Mouse (Mus musculus): Measurements from ENCODE around the gene Epo. TPM values are rescaled to one million over a fixed set of nuclear protein-coding genes. Genes with fewer than 3 reads are reported as not detected.

Epo gene
- not detected for polyA plus RNA-seq (2017; shearing (Covaris generic))

- peak; percentile 77 for ATAC-seq
These were observed at the start of gene Epo, which contains the start of gene Gnb2 for GRCm38 (mm10) chr5:137533117-137533827. Epo (minus strand) TSS chr5:137533242. Gnb2 (minus strand) TSS chr5:137533510.

DNA sequence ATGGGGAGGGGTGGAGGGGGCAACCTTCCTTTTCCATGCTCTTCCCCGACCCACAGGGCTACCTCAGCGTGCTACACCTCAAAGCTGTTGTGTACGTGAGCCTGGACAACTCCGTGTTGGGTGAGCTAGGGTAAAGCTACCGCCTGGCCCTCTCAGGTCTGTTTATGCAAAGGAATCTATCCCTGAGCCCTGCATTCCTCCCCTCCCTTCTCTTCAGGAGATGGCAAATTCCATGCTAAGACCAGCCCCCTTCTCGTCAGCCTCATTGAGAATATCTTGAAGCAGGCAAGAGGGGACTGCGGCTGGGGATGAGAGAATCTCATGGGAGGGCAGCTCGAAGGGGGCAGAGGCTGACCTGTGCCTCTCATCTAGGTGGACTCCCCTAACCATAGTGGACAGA is 49.7 kb upstream of the Epo start:
- no peak for ATAC-seq

DNA sequence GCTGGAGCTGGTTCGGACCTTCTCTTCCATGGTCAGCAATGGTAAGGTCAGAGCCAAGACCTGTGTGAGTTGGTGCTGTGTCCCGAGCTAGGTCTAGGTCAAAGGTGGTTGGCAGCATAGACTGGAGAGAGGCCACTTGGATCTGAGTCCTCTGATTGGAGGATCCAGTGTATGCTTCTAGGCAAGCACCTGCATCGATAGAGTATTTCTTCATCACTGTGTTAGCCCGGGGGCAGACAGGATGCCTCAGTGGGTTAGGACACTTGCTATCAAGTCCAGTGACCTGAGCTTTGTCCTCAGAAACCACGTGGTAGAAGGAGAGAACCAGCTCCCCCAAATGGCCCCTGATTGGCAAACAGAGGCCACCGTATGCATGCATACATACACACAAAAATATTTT is 47.2 kb upstream of the Epo start:
- ATAC-seq = no peak

- ATAC-seq = no peak
These were observed 41.4 kb upstream of the Epo start for GRCm38 (mm10) chr5:137574470-137574901.

DNA sequence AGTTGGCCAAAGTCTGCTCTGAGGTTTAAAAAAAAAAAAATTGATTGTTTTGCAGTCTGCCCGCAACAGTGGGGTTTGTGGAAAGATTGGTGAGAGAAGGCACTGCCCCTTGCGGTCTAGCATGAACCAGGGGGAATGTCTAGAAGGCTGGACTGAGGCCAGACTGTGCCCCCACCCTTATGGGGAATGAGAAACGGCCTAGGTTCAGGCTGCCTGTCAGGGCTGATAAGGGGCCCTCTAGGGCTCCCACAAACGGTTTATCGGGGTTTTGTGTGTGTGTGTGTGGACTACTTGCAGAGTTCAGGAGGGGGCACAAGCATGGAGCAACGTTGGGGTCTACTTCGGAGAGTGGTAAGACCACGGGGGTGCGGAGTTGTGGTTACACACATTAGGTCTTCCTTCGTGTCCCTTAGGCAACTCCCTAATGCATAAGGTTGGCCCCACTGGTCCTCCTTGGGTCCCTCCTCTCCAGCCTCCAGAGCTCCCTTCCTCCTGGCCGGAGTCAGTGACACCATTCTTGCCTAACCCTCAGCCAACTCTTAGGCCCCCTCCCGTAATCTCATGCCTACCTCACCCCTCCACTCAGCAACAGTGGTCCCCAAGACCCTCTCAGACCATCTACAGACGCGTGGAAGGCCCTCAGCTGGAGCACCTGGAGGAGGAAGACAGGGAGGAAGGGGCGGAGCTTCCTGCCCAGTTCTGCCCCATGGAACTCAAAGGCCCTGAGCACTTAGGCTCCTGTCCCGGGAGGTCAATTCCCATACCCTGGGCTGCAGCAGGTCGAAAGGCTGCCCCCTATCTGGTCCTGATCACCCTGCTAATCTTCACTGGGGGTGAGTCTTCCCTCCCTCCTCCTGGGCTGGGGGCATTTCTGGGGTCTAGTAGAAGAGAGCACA is 37.9 kb upstream of the Epo start:
- ATAC-seq = no peak

DNA sequence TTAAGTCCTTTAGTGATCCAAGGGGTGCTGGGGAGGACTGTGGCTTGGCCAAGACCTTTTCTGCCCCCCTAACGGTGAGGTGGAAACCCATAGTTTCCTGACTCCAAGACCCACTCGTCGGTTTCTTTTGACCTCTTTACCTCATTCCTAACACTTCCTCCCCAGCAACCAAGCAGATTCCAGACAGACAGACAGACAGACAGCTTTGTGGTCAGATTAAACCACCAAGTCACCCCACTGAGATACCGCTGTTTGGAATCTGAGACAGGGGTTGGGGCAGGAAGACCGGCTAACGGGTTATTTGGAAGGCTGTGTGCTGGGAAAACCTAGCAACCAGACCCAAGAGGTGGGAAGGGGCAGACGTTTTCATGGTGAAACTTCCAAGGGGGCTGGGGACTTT is 37.1 kb upstream of the Epo start:
- no peak for ATAC-seq

GRCm38 (mm10) chr5:137569665-137570064 is 36.6 kb upstream of the Epo start, which contains the start of gene Tfr2:
Tfr2 (plus strand) TSS chr5:137569840.
- ATAC-seq = peak; percentile 74

- ATAC-seq = no peak
These were observed 36.0 kb upstream of the Epo start for GRCm38 (mm10) chr5:137569031-137569430.

- no peak for ATAC-seq
These were observed 35.3 kb upstream of the Epo start for GRCm38 (mm10) chr5:137568223-137568798.

- no peak for ATAC-seq
These were observed 33.4 kb upstream of the Epo start for GRCm38 (mm10) chr5:137566416-137566815.

DNA sequence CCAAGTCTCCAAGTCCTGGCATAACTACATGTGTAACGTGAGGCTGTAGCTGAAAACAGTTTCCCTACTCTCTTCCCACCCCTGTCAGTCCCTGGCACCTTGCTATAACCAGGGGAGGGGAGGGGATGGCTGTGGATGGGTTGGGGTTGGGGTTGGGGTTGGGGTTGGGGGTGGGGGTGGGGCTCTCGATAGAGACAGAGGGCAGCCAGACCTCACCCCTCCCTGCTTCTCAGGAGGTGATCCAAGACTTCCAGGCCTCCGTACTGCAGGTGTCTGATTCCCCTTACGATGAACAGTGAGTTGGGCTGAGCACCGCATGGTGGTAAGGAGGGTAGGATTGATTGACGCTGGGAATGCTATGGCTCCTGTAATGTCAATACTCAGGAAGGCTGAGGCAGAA is 32.7 kb upstream of the Epo start:
- ATAC-seq = no peak

- ATAC-seq = no peak
These were observed 29.9 kb upstream of the Epo start for GRCm38 (mm10) chr5:137562965-137563364.

- no peak for ATAC-seq
These were observed 28.5 kb upstream of the Epo start for GRCm38 (mm10) chr5:137561556-137561955.

DNA sequence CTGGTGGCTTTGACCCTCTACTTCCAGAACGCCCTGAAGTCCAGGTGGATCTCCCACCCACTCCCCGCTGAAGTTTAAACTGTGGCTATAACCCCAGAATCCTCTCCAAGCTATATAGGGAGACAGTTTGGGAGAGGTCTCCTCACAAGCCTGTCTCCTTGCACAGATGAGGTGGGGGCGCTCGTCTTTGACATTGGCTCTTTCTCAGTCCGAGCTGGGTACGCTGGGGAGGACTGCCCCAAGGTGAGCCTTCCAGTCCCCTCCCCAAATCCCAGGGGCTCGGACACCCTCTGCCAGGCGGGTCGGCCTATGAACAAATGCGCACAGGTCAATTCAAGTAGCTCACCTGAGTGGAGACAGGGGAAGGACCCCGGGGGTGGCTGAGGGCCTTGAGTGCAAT is 20.9 kb upstream of the Epo start:
- ATAC-seq = no peak

DNA sequence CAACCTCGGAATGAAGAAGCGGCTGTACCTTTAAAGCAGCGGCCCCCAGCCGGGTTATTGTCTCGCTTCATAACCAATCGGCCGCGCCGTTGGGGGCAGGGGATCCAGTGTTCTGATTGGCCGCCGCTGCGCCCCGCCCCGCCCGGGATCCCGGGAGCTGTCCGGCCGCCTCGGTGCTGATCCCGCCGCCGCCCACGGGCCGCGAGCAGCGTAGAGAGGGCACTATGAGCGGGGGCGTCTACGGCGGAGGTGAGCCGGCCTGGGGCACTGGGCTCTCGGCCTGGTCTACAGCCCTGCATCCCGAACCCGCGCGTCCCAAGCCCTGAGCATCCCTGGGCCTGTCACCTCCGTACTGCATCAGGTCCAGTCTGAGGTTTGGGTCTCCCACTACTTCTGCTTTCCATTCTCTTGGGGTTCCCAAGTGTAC is 20.4 kb upstream of the Epo start, which contains the start of gene Actl6b:
Gene Actl6b (plus strand): TSS at position 107 of the 427 bp plus-strand sequence.
- ATAC-seq = no peak

DNA sequence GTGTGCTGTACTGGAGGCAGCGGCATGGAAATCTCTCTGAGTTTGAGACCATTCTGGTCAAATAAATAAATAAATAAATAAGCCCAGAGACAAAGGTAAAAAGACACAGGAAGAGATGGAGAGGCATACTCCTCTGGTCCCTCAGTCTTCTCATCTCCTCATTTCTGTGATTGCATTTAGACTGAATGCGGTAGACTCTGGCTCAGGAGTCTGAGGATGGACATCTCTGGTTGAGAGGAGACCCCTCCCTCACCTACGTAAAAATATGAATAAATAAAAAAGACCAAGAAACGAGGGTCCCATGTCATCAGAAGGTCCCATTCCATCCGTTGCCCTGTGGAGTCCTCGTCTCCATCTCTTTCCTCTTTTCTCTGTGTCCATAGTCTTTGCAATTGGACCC is 20.0 kb upstream of the Epo start:
- no peak for ATAC-seq

- no peak for ATAC-seq
These were observed 18.1 kb upstream of the Epo start for GRCm38 (mm10) chr5:137551119-137551518.

- ATAC-seq = no peak
These were observed 16.8 kb upstream of the Epo start for GRCm38 (mm10) chr5:137549840-137550239.

GRCm38 (mm10) chr5:137545596-137545995 is 12.6 kb upstream of the Epo start:
- ATAC-seq = no peak

DNA sequence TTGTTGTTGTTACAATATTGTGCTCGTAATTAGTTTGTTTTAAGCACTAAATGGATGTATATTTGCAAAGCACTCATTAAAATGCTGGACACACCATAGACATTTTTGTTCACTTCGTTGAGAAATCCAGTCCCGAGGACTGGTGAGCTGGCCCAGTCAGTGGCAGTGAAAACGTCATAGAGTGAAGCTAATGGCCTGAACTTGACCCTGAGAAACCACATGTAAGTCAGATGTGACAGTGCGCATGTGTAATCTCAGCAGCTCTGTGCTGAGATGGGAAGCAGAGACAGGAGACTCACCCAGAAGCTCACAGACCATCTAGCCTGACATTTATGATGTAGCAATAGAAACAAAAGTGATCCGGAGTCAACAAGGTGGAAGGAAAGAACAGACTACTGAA is 11.9 kb upstream of the Epo start:
- no peak for ATAC-seq

DNA sequence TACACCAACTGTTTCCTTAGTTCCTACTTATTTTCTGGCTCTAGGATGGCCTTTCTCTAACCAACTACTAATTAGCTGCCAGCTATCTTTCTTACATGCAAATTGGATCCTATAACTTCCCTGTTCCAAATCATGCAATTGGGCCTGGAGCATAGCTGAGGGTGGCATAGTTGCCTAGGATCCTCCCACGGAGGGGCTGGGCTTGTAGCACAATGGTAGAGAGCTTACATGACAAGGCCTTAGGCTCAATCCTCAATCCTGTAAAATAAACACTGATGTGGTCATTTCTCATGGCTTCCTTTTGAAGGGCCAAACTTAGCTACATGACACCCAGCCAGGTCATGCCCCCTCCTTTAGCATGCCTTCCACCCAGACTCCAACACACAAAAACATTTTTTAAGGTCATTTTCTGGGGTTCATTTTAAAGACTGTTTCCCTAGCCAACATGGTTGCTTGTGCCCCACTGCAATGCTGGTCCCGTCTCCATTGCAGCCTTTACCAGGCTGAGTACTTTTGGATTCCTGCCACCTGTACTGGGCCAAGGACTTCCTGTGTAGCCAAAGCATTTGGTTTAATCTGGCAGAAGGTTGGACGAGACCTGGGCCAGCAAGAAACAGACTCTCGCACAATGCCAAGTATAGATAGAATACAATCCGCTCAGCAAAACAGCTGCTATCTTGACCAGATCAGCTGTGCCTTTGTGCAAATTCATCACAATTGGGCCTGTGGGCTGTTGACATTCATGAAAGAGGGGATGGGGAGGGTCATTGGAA is 8.9 kb upstream of the Epo start:
- ATAC-seq = no peak

DNA sequence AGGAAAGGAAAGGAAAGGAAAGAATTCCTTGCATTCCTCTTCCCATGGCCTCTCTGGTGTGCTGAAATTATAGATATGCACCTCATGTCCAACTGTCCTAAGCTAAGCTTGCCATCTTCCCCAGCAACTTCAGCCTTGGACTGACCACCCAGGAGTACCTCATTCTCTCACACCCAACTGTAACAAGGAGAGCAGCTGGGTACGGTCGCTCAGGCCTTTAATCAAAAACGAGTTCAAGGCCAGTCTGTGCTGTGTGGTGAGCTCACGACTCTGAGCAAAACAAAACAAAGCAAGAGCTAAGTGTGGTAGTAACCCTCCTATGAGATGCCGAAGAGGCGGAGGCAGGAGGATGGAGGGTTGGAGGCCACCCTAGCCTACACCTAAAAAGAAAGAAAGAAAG is 7.9 kb upstream of the Epo start:
- no peak for ATAC-seq
